In genomic region chr4:101717367-101718121, GRCm38 (mm10) we compare ENCODE assay signal across 9 mouse cellular contexts. TPM values are rescaled to one million over a fixed set of nuclear protein-coding genes. Genes with fewer than 3 reads are reported as not detected.
DNase-seq lines count a peak whose midpoint lies in the region; ATAC-seq lines count a peak whose summit lies in the region.
"Had no signal": no experiment of that assay in that cellular context is flagged by ENCODE, and none has a peak within 500 bp of the region (broad histone marks: within the 10 kb centered on the region; RNA-seq: fewer than 3 reads in every experiment).

Gene Lepr (plus strand): TSS chr4:101717404.

- no peak within 1 kb of the TSS for H3K27ac ChIP-seq in lung, embryonic 15.5 days
- no peak within 1 kb of the TSS for H3K27ac ChIP-seq in stomach, embryonic 14.5 days (ENCODE audit: low read length)

- no peaks in the 10 kb centered on the region for H3K27me3 ChIP-seq in lung, embryonic 15.5 days
- no peaks in the 10 kb centered on the region; the same call in 1 of the 2 replicates for H3K27me3 ChIP-seq in stomach, embryonic 14.5 days (ENCODE audit: control insufficient read depth, insufficient read depth, low read length)

- H3K9ac ChIP-seq in lung, embryonic 15.5 days = peak within 1 kb of the TSS; percentile 50
- H3K9ac ChIP-seq in stomach, embryonic 14.5 days (replicated peaks; ENCODE audit: low read depth, low read length) = peak within 1 kb of the TSS; percentile 25; the same call in 1 of the 2 replicates

- H3K36me3 ChIP-seq in lung, embryonic 15.5 days = no peaks in the 10 kb centered on the region
- no peaks in the 10 kb centered on the region for H3K36me3 ChIP-seq in stomach, embryonic 14.5 days (ENCODE audit: control insufficient read depth, insufficient read depth, low read length)
- H3K36me3 ChIP-seq: G1E had no signal

- under 1% methylated on average over 50 of the region's 50 CpGs for WGBS in lung, embryonic 15.5 days
- under 1% methylated on average over 50 of the region's 50 CpGs for WGBS in stomach, embryonic 14.5 days

- H3K4me2 ChIP-seq in lung, embryonic 15.5 days = peak within 1 kb of the TSS; percentile 86
- peak within 1 kb of the TSS; percentile 94 for H3K4me2 ChIP-seq in stomach, embryonic 14.5 days (replicated peaks; ENCODE audit: low read depth, low read length)

- peak; percentile 25 for ATAC-seq in lung, embryonic 15.5 days (ENCODE audit: borderline replicate concordance, extremely low read depth, low FRiP score, low TSS enrichment)
- ATAC-seq in stomach, embryonic 14.5 days (ENCODE audit: insufficient number of reproducible peaks, insufficient read depth, low FRiP score, low read depth) = peak; percentile 53; the same call in 1 of the 2 replicates

- no peaks in the 10 kb centered on the region for H3K9me3 ChIP-seq in lung, embryonic 15.5 days
- H3K9me3 ChIP-seq in stomach, embryonic 14.5 days (ENCODE audit: control insufficient read depth, low read depth, low read length) = no peaks in the 10 kb centered on the region
- H3K9me3 ChIP-seq: G1E had no signal

- peaks cover 15% of the 10 kb centered on the region for H3K4me1 ChIP-seq in lung, embryonic 15.5 days
- H3K4me1 ChIP-seq in stomach, embryonic 14.5 days (ENCODE audit: control insufficient read depth, insufficient read depth, low read length) = peaks cover 6% of the 10 kb centered on the region

- peak within 1 kb of the TSS; percentile 53 for H3K4me3 ChIP-seq in lung, embryonic 15.5 days
- peak within 1 kb of the TSS; percentile 40 for H3K4me3 ChIP-seq in stomach, embryonic 14.5 days (ENCODE audit: low read depth, low read length)

- peak; percentile 94 for DNase-seq in heart, adult 11 months
- no peak for DNase-seq in heart, adult 8-10 months (ENCODE audit: low spot score)
- no peak for DNase-seq in adrenal gland, postnatal 4 days (ENCODE audit: low spot score in 2 of 2)
- DNase-seq in heart, adult 18-20 months = peak; percentile 9 to 43
- DNase-seq in kidney, adult 18-20 months = peak; percentile 29
- no peak for DNase-seq in left cerebral cortex, adult 8-10 months (ENCODE audit: low spot score in 2 of 2)

RNA-seq across cellular contexts. Expression of gene Lepr, which starts in this region (rescaled TPM):
- 1 to 10 TPM; 2.5 to 5.6 (median 4.7) TPM for total RNA-seq in heart, adult 8-10 months (2022)
- total RNA-seq in adrenal gland, postnatal 4 days (2021) = 10 to 100 TPM; 11.7 to 17.3 TPM
- total RNA-seq in heart, adult 18-20 months (2021) = 1 to 10 TPM; 3.5 to 5.4 TPM
- 7.8 and 7.9 TPM in 2 replicates for polyA plus RNA-seq in lung, embryonic 15.5 days (2015; fragmentation: Nextera tagmentation; extraction: Ambion mirVana)
- 3.0 and 3.7 TPM in 2 replicates for polyA plus RNA-seq in stomach, embryonic 14.5 days (2014; fragmentation: Nextera tagmentation; extraction: Ambion mirVana)
- total RNA-seq in left cerebral cortex, adult 8-10 months (2022) = 1 to 10 TPM; 3.3 to 5.6 (median 4.4) TPM
- polyA plus RNA-seq: G1E had no signal

Comparison
In these comparisons a context has a peak if more than half of its experiments do, and no peak if none do; other contexts are left out.
1. DNase-seq: peak in heart, adult 11 months (single experiment), heart, adult 18-20 months (2 of 2) and kidney, adult 18-20 months (single experiment); none in heart, adult 8-10 months (single experiment), adrenal gland, postnatal 4 days (0 of 2) and left cerebral cortex, adult 8-10 months (0 of 2).